Mouse (Mus musculus) liver, embryonic 11.5 days (tissue): ENCODE data around the gene Nanos2. TPM values are rescaled to one million over a fixed set of nuclear protein-coding genes. Genes with fewer than 3 reads are reported as not detected.

ENCODE experiments used
- ATAC-seq: fragments of 200-750 bp; cut with Nextera tagmentation; replicated peaks from 2 replicates; pipeline ENCODE4 v1.8.0; 2017; ENCODE audit warnings: moderate number of reproducible peaks, mild to moderate bottlenecking, moderate TSS enrichment, moderate library complexity; ENCODE audit not compliant: low FRiP score
- DNase-seq: peaks from one replicate; pipeline ENCODE4 v3.0.0-alpha.2; 2017; ENCODE audit warnings: low spot score
- H3K27ac ChIP-seq: fragments of 300-500 bp; sonication (generic); 2 replicates; pipeline ENCODE4 v1.5.1; 2014; ENCODE audit warnings: mild to moderate bottlenecking, low read depth, low read length, control low read depth
- H3K27me3 ChIP-seq: fragments of 300-500 bp; sonication (generic); replicated peaks from 2 replicates; pipeline ENCODE4 v1.6.1; 2014; ENCODE audit warnings: low read length, mixed read lengths; ENCODE audit not compliant: control insufficient read depth, insufficient read depth
- H3K36me3 ChIP-seq: fragments of 300-500 bp; sonication (generic); 2 replicates; pipeline ENCODE4 v1.6.1; 2014; ENCODE audit warnings: mild to moderate bottlenecking, low read length, moderate library complexity, mixed read lengths; ENCODE audit not compliant: control insufficient read depth, insufficient read depth
- H3K4me1 ChIP-seq: fragments of 300-500 bp; sonication (generic); replicated peaks from 2 replicates; pipeline ENCODE4 v1.6.1; 2014; ENCODE audit warnings: low read length, mixed read lengths; ENCODE audit not compliant: control insufficient read depth, insufficient read depth
- H3K4me2 ChIP-seq: fragments of 300-500 bp; sonication (generic); 2 replicates; pipeline ENCODE4 v1.6.1; 2014; ENCODE audit warnings: mild to moderate bottlenecking, control low read depth, moderate library complexity
- H3K4me3 ChIP-seq: fragments of 300-500 bp; sonication (generic); 2 replicates; pipeline ENCODE4 v1.5.1; 2014; ENCODE audit warnings: low read depth, low read length, control low read depth
- H3K9ac ChIP-seq: fragments of 300-500 bp; sonication (generic); 2 replicates; pipeline ENCODE4 v1.6.1; 2014; ENCODE audit warnings: low read depth, low read length, control low read depth
- H3K9me3 ChIP-seq: fragments of 300-500 bp; sonication (generic); 2 replicates; pipeline ENCODE4 v1.6.1; 2016; ENCODE audit warnings: low read length, inconsistent platforms, mixed read lengths; ENCODE audit not compliant: control insufficient read depth
- WGBS: fragments of 180-500 bp; shearing (Covaris S2); extraction: QIAGEN DNeasy Blood & Tissue Kit; methylation state at CpG from one replicate; pipeline ENCODE4 v1.1.7; 2014; 5-methylcytosine and 5-hydroxymethylcytosine counted together
- polyA plus RNA-seq: library from polyadenylated mRNA; unstranded; fragments of >200 nt; fragmentation: Nextera tagmentation; extraction: Ambion mirVana; gene quantifications from 2 replicates; pipeline ENCODE4 v1.2.1, GENCODE M21; 2014

The Nanos2 gene
- polyA plus RNA-seq, 1 experiment from 2014 or later: not detected

DNA sequence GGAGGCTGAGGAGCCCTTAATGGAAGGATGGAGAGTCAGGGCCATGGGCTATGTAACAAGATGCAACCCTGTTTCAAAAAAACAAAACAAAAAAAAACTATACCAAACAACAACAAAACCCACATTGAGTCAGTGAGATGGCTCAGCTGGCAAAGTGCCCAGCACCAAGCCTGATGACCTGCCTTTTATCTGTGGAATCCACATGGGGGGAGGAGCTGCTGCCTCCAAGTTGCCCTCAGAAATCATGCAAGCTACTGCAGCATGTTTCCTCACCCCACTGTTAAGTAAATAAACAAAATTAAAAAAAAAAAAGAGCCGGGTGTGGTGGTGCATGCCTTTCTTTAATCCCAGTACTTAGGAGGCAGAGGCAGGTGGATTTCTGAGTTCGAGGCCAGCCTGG lies 697 bp upstream of the Nanos2 start:
- Histone ChIP-seq H3K9ac (no peak overlapping the region), H3K4me3 (no peak overlapping the region), H3K36me3 (no peaks in the 10 kb centered on the region), H3K9me3 (no peaks in the 10 kb centered on the region), H3K27ac (no peak overlapping the region), H3K4me2 (no peak overlapping the region), H3K27me3 (peaks cover 29% of the 10 kb centered on the region), H3K4me1 (peaks cover 10% of the 10 kb centered on the region)
- ATAC-seq (no peak), DNase-seq (no peak)
- WGBS: 68% methylated on average over 2 of the region's 2 CpGs

DNA sequence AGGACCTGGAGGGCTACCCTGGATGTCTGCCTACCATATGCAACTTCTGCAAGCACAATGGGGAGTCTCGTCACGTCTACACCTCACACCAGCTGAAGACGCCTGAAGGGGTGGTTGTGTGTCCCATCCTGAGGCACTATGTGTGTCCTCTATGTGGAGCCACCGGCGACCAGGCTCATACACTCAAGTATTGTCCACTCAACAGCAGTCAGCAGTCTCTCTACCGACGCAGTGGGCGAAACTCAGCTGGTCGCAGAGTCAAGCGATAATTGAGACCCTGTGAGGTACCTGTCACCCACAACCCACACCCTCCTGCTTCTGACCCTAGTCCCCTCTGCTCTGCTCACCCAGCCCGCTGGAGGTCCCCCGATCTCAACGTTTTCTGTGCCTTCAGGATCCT lies 547 bp downstream of the Nanos2 start:
- H3K36me3 ChIP-seq: no peaks in the 10 kb centered on the region
- ATAC-seq (no peak), DNase-seq (no peak)
- 63% methylated on average over 13 of the region's 13 CpGs for WGBS
- H3K4me2 ChIP-seq: no peak overlapping the region
- H3K4me1 ChIP-seq: peaks cover 12% of the 10 kb centered on the region
- H3K4me3 ChIP-seq: no peak overlapping the region
- H3K9me3 ChIP-seq: no peaks in the 10 kb centered on the region
- H3K27me3 ChIP-seq: peaks cover 42% of the 10 kb centered on the region
- H3K27ac ChIP-seq: no peak overlapping the region
- no peak overlapping the region for H3K9ac ChIP-seq

DNA sequence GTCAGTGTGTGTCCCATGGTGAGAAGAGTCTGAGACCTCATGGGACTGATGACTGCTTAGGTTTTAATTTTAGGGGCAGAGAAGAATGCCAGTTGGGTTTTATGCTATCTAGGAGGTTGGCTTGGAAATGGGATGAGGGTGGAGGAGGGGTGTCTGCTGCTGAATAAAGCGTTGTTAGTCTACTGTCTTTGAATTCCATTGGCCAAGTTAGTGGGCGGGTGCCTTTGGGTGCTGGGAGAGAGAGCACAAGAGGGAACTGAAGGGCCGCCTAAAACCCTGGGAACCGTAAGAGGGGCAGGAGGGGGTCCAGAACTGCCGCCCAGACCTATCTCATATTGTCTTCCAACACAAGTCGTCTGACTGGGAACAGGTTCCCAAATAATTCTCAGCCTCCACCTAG lies 1.6 kb downstream of the Nanos2 start:
- Histone ChIP-seq H3K9ac (no peak overlapping the region), H3K36me3 (no peaks in the 10 kb centered on the region), H3K4me3 (no peak overlapping the region), H3K27me3 (peaks cover 51% of the 10 kb centered on the region), H3K9me3 (no peaks in the 10 kb centered on the region), H3K27ac (no peak overlapping the region), H3K4me2 (no peak overlapping the region), H3K4me1 (peaks cover 12% of the 10 kb centered on the region)
- no peak for ATAC-seq
- DNase-seq: no peak
- WGBS: 57% methylated on average over 6 of the region's 6 CpGs

DNA sequence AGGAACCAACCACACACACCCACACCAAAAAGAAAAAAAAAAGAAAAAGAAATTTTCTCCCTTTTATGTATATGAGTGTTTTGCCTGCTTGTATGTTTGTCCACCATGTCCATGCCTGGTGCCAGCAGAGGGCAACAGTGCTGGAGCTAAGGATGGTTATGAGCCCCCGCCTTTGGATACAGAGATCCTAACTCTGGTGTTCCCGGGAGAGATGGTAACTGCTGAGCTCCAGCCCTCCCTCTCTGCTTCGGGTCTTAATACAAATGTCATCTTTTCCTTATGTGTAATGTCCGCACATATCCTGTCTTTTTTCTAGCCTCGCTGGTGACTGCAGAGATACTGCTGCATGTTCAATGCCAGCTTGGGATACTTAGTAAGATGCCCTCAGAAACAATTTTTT lies 2.8 kb downstream of the Nanos2 start:
- H3K36me3 ChIP-seq: no peaks in the 10 kb centered on the region
- no peaks in the 10 kb centered on the region for H3K9me3 ChIP-seq
- H3K4me1 ChIP-seq: peaks cover 12% of the 10 kb centered on the region
- H3K9ac ChIP-seq: no peak overlapping the region
- no peak for DNase-seq
- H3K4me3 ChIP-seq: peak overlapping the region; percentile 42
- WGBS: 13% methylated on average over 5 of the region's 5 CpGs
- H3K4me2 ChIP-seq: peak overlapping the region; percentile 82
- H3K27me3 ChIP-seq: peaks cover 55% of the 10 kb centered on the region
- ATAC-seq: no peak
- H3K27ac ChIP-seq: no peak overlapping the region

DNA sequence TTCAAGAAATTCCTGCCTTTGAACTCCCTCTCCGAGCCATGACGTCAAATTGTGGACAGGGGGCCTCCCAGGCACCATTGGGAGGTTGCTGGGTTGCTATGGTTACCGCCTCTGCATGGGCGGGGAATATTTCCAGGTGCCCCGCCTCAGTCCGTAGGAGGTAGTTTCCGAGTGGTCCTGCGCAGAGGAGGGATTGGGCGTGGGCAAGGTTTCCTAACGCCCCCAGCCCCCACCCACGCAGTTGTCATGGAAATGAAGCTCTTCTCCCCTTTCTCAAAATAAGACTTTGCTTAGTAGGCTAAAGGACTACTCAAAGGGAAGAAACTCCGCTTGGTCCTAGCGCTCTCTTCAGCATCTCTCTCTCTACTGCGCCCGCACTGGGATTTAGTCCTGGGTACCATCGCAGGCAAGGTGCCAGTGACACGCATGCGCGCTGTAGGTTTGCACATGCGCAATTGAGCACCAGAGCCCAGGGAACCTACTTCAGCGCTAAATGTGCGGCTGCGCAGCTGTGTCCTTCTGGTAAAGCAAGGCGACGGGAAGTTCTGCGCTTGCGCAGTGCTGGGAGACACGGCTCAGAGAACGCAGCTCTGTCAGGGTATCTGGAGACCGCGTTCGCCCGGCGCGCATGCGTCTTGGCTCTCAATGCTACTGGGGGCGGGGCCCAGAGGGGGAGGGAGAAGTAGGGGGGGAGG lies 3.5 kb downstream of the Nanos2 start, which contains the start of gene Mypop:
Mypop (plus strand) TSS at position 645 of the 695 bp plus-strand sequence.
- Histone ChIP-seq H3K9me3 (no peaks in the 10 kb centered on the region), H3K4me1 (peaks cover 12% of the 10 kb centered on the region), H3K27me3 (peaks cover 55% of the 10 kb centered on the region), H3K4me3 (peak within 1 kb of the TSS; percentile 42), H3K4me2 (peak within 1 kb of the TSS; percentile 82), H3K27ac (no peak within 1 kb of the TSS), H3K36me3 (no peaks in the 10 kb centered on the region), H3K9ac (peak within 1 kb of the TSS; percentile 30)
- DNase-seq (peak; percentile 98), ATAC-seq (peak; percentile 90)
- WGBS: under 1% methylated on average over 36 of the region's 37 CpGs

DNA sequence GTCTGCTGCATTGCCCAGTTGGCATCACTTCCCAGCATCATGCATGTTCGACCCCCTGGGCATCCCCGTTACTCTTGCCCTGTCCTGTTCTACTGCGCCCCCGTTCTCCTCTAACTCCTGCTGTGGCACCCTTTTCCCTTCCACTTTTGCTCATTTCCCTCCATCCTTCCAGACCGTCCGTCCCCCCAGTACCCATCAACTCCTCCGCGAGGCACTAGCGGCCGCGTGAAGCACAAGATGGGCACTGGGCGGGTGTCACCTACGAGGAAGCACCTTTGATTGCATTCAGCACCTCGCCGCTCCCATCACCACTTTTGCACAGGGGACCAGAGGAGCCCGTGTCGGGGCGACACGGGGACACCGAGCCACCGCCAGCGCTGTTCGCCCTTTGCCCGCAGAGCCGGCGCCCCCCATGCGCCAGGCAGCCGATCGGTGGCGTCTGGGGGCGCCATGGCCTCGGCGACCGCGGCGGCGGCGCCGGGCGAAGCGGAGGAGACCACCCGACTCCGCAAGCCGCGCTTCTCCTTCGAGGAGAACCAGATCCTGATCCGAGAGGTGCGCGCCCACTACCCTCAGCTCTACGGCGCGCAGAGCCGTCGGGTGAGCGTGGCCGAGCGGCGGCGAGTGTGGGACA lies 4.6 kb downstream of the Nanos2 start:
- H3K27me3 ChIP-seq: peaks cover 55% of the 10 kb centered on the region
- H3K9me3 ChIP-seq: no peaks in the 10 kb centered on the region
- H3K27ac ChIP-seq: no peak overlapping the region
- peak overlapping the region; percentile 42 for H3K4me3 ChIP-seq
- DNase-seq (peak; percentile 47), ATAC-seq (no peak)
- peak overlapping the region; percentile 82 for H3K4me2 ChIP-seq
- H3K9ac ChIP-seq: peak overlapping the region; percentile 30
- 1% methylated on average over 59 of the region's 59 CpGs for WGBS
- H3K36me3 ChIP-seq: 0 out of 2 replicates have a peak, but pooled peaks cover 3% of the 10 kb centered on the region
- H3K4me1 ChIP-seq: peaks cover 12% of the 10 kb centered on the region

DNA sequence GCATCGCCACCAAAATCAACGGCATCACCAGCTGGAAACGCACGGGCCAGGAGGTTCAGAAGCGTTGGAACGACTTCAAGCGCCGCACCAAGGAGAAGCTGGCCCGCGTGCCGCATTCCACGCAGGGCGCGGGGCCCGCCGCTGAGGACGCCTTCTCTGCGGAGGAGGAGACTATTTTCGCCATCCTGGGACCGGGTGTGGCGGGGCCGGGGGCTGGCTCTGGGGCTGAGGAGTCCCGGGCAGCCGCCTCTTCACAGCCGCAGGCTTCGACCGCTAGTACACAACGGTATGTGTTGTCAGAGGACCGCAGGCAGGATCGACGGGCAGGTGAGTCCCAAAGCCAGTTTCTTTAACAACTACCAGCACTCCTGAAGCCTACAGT lies 5.1 kb downstream of the Nanos2 start:
- WGBS: 4% methylated on average over 31 of the region's 31 CpGs
- peak overlapping the region; percentile 6; the same call in 1 of the 2 replicates for H3K9ac ChIP-seq
- DNase-seq: no peak

DNA sequence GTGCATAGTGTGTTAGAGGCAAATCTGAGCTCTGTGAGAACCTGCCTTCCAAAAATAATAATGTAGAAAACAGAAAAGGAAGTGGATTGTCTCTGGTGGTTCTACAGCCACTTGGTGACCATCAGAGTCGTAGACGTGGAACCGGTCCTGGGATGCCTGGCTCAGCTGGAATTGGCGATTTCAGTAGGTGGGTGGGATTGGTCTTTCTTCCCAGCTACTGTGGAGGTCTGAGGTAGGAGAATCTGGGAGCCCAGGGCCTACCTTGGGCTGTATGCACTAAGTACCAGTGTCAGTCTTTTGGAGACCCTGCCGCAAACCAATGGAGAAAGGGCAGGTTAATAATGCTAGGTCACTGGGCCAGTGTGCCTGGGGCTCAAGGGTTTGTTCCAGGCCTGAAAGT lies 5.8 kb downstream of the Nanos2 start:
- Histone ChIP-seq H3K4me2 (no peak overlapping the region; the same call in 1 of the 2 replicates), H3K27ac (no peak overlapping the region), H3K9me3 (no peaks in the 10 kb centered on the region), H3K4me1 (peaks cover 12% of the 10 kb centered on the region), H3K27me3 (peaks cover 52% of the 10 kb centered on the region), H3K4me3 (no peak overlapping the region), H3K9ac (no peak overlapping the region), H3K36me3 (peaks cover 7% of the 10 kb centered on the region; the same call in 1 of the 2 replicates)
- DNase-seq: no peak
- 91% methylated on average over 5 of the region's 5 CpGs for WGBS
- no peak for ATAC-seq

More for the DNA sequence above, 5.1 kb downstream of the Nanos2 start:
- ATAC-seq: no peak
- H3K4me3 ChIP-seq: peak overlapping the region; percentile 42
- H3K9me3 ChIP-seq: no peaks in the 10 kb centered on the region
- H3K4me1 ChIP-seq: peaks cover 12% of the 10 kb centered on the region
- peak overlapping the region; percentile 82 for H3K4me2 ChIP-seq
- peaks cover 55% of the 10 kb centered on the region for H3K27me3 ChIP-seq
- no peak overlapping the region for H3K27ac ChIP-seq
- peaks cover 3% of the 10 kb centered on the region; the same call in 1 of the 2 replicates for H3K36me3 ChIP-seq
